Mouse (Mus musculus) heart, adult 11 months (tissue): ENCODE results near the gene E130308A19Rik.

Experiments used
- DNase-seq: peaks from one replicate; pipeline ENCODE4 v3.0.0; 2022

E130308A19Rik gene

DNA sequence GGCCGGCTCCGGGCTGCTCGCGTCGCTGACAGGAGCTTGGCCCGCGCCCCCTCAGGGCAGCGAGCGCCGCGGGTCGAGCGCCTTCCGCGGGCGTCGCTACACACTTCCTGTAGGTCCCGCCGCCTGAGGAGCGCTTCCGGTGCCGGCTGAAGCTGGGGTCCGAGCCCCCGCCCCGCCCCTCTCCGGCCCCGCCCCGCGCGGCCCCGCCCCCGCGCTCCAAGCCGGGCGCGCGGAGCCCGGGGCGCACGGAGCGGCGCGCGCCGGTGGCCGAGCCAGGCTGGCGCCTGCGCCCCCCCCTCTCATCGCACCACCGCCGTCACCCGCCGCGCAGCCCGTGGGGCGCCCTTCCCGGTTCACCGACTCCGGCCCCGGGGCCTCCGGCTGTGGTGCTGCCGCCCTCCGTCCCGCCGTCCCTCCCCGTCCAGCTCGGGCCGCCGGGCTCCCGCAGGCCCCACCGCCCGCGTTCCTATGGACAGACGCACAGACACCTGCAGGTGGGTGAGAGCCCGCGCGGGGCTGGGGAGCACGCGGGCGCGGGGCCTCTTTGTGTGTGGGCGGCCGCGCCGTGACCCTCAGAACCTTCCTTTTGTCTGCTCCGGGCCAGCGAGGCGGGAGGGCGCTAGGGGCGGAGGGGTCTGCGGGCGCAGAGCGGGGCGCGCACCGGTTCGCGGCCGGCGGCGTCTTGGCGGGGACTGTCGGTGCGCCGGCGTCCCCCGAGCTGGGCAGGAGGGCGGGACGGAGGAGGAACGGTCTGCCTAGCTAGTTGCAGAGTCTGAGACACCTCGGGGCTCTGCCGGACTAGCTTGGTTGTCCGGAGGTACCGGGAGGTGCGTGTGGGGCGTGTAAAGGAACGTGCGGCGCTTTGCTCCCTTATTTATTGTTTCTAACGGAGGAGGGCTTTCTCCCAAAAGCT, at the start of gene E130308A19Rik:
TSS of gene E130308A19Rik (plus strand) at position 214 of the 913 bp plus-strand sequence.
- DNase-seq = peak; percentile 99

DNA sequence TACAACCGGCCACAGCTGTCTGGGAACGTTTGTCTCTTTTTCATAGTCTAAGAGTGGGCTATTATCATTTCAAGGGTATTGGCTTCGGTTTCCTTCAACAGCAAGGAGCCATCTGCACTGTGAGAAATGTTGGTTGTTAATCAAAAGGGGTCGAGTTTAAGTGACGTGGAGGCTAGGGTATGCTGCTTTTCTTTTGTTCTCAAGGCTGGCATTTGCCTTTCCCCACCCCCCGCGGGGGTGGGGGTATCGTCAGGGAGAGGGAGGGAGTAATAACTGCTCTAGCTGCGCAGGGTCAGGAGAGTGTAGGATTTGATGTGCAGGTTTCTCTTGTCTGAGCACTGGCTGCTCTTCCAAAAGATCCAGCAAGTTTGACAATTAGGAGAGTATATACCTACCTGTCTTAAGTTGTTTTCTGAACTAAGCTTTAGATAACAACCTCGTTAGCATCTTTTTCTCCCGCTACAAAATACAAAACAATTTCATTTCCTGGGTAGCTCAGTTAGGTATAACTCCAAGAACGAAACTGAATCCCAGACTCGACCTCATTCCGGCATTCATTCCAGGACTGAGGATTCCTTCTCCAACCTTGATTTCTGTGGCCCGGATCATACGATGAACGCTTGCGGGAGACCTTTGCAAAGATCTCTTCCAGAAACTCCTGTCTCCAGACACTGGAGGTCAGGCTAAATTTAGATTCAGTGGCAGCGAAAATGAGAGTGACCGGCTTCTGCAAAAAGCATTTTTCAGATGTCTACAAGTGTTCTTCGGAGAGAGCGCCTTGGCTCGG, 45.3 kb upstream of the E130308A19Rik start:
- no peak for DNase-seq

DNA sequence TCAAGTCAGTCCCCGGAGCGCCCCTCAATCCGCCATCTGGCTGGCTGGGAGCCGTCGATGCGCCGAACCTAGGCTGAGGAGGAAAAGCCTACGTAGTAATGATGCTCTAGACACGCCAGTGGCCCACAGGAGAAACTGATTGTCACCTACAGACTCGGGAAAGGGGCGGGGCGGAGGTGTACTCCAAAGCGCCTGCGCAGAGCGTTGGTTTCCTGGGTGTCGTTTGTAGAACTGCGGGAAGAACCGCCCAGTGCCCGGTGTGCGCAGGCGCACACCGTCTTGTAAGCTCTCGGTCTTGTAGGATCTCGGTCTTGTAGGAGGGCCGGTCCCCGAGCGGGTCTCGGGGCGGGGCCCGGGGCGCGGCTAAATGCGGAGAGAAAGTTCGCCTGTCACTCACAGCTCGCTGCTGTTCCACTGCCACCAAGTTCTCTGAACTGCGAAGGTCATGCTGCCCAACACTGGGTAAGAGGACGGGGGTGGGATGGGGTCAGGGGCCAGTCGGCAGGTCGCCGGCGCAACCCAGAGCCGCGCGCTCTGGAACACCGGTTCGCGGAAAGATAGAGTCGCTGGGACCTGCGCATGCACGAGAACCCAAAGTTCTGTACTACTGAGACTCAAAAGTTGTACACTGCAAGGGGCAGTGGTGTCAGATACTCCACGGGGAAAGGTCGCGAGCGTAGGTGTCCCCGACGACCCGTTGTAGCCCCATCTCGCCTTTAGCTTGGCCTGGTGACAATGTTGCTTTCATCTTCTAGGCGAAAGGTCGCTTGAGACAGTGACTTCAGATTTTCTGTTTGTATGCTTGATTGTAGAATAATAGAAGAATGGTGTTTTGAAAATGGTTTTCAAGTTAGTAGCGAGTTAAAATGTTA, 44.5 kb upstream of the E130308A19Rik start, which contains the start of gene Hsdl2:
TSS of gene Hsdl2 (plus strand) at position 250 of the 872 bp plus-strand sequence.
- DNase-seq = peak; percentile 100

DNA sequence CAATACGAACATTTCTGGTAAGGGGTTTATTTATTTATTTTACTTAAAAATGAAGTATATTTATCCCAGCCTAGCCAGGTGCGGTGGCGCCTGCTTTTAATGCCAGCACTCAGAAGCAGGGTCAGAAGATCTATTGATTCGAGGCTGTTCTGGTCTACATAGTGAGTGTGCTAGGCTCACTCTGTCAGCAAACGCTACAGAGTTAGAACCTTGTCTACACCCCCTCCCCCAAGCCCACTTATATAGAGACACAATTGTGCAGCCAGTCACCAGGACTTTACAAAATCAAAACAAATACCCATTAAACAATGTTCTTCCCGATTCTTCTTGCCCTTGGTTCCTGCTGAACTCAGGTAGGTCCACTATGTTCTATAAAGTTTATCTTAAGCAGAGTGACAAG, 43.8 kb upstream of the E130308A19Rik start:
- no peak for DNase-seq

DNA sequence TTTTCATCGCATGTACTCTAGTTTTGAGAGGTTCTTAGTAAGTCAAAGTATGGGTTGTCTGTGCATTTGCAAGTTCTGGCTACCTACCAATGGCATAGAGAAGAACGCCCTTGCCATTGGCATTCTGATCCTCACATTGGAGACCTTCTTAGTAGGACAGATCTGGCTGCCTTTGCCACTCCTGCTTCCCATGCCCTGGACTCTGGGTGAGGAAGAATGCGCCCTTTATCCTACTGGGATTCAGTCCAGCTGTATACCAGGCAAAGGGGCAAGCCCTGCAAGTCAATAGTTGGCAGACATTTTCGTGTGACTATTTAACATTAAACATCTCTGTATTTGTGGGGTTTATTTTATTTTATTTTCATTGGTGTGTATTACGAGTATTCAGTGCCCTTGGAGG, 40.9 kb upstream of the E130308A19Rik start:
- peak; percentile 97 for DNase-seq

DNA sequence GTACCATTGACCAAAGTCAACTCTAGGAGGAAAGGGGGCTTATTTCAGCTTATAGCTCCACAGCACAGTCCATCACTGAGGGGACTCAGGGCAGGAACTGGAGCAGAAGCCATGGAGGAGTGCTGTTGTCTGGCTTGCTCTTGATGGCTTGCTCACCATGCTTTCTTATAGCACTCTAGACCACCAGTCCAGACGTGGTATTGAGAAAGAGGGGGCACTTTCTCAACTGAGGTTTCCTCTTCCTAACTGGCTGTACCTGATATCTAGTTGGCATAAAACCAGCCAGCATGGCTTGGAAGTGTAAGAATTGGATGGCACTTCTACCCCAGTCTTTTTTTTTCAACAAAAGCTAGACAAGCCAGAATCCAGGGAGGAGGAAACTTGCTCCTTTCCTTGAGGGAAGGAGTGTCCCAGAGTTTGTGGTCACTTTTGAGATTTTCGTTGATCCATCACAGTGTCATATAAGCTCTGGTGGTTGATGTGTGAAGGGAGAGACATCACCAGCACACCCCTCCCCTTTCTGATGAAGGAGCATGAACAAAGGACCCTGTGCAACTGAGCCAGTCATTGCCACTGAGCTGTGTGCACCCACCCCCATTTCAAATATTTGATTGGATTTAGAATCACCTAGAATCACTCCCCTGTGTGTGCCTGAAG, 38.7 kb upstream of the E130308A19Rik start:
- DNase-seq = peak; percentile 73

DNA sequence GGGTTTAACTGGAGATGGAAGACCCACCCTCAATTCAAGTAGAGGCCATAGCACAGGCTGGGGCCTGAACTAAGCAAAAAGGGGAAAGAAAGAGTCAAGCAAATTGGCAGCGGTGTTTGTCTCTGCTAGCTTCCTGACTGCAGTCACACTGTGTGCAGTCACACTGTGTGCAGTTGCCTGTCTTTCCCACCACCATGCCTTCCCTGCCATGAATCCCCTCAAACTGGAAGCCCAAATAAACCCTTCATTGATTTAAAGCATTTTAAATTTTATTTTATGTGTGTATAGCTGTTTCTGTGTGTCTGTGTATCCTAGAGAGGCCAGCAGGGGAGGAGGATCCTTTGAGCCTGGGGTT, 38.2 kb upstream of the E130308A19Rik start:
- DNase-seq = no peak

DNA sequence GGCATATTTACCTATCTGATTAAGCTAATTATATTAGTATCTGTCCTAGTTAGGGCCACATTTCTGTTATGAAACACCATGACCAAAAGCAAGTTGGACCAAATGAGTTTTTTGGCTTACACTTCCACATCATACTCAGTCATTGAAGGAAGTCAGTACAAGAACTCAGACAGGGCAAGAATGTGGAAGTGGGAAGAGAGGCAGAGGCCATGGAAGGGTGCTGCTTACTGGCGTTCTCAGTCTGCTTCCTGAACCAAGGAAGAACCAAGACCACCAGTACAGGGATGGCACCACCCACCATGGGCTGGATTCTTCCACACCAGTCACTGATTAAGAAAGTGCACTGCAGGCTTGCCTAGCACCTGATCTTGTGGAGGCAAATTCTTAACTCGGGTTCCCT, 31.4 kb upstream of the E130308A19Rik start:
- no peak for DNase-seq

DNA sequence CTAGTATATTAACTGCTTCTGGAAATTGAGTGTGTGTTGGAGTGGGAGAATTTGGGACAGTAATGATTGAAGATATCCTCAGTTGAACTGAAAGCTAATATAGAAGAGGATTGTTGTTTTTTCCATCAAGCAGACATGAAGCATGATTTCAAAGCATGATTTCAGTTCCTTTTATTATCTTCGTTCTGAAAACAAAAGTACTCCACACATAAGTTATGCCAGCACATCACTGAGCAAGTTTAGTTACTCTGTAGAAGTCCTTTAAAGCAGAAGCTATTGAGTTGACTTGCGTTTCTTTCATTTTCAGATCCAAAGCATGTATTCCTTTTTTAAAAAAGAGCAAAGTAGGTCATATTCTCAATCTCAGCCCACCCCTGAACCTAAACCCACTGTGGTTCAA, 29.5 kb upstream of the E130308A19Rik start:
- DNase-seq = no peak

DNA sequence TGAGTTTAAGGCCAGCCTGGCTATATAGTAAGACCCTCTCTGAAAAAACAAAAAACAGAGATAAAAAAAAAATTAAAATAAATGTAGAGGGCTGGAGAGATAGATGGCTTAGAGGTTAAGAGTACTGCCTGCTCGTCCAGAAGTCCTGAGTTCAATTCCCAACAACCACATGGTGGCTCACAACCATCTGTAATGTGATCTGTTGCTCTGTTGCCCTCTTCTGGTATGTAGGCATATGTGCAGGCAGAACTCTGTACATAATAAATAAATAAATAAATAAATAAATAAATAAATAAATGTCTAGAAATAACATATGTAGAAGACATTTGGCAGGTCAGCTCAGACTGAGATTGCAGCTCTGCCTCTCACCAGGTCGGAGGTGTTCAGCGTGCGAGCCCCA, 23.3 kb upstream of the E130308A19Rik start:
- peak; percentile 29 for DNase-seq

DNA sequence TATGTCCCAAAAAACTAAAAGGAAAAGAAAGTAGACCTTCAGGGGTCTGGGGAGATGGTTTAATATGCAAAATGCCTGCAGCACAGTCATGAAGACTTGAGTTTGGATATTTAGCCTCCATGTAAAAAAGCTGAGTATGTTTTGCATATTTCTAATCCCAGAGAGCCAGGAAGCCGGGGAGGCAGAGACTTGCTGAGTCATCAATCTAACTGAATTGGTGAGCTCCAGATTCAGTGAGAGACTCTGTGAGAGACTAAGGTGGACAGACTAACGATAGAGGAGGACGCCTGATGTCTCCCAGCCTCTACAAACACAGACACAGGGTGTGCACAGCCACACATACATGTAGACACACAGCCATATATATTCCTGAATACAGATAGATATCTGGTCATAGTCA, 21.1 kb upstream of the E130308A19Rik start:
- peak; percentile 16 for DNase-seq

DNA sequence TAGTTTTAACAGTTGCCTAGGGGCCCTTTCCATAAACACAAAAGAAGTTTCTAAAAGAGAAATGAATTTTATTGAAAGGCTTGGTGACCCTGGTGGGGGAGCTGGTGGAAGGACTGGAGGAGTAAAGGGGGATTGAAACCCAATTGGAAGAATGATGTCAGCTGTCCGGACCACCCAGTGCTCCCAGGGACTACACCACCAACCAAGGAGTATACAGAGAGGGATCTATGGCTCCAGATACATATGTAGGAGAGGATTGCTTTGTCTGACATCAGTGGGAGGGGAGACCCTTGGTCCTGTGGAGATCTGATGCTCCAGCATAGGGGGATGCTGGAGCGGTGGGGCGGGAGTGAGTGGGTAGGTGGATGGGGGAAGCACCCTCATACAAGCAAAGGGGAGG, 20.5 kb upstream of the E130308A19Rik start:
- DNase-seq = peak; percentile 62

DNA sequence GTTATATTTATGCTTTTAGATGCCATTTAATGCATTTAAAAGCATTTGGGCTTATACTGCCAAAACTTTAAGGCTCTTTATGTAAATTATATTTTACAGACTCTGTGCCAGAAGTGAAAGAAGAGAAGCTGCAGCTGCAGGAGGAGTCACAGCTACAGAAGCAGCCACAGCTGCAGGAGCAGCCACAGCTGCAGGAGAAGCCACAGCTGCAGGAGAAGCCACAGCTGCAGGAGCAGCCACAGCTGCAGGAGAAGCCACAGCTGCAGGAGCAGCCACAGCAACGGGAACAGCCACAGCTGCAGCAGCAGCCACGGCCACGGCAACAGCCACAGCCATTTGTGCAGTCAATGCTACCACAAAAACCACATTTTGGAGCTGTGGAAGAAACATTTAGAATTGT, 15.6 kb upstream of the E130308A19Rik start:
- DNase-seq = peak; percentile 49

DNA sequence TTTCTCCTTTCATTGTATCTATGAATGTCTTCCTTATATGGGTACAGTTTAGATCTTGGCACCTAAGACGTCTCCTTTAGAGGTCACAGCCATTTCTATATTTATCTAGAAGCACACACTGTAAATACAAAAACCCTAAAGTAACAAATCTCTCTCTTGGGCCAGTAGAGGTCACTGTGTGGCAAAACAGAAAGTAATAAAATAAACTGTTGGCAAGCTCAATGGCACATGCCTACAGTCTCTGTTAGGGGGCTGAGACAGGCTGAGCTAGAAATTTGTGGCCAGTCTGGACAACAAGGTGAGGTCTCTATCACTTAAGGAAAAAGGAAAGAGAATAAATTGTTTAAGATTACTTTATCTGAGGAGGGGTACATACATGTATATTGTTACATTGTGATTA, 11.0 kb upstream of the E130308A19Rik start:
- peak; percentile 35 for DNase-seq

DNA sequence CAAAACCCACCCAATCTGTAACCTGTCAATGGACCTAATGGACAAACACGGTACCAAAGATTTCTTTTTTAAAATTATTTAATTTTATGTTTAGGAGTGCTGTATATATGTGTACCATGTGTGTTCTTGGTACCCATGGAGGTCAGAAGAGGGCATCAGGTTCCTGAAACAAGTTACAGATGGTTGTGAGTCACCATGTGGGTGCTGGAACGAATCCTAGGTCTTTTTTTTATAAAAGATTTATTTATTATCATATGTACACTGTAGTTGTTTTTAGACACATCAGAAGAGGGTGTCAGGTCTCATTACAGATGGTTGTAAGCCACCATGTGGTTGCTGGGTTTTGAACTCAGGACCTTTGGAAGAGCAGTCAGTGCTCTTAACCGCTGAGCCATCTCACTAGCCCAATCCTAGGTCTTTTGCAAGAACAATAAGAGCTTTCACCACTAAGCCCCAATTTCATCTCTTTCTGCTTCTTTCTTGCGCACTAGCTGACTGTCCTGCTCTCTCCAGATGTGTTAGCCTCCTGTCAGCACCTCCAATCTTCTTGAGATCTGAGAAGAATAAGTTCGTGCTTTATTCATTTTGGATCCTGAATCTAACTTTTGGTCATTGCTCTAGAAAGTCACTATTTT, 6.3 kb upstream of the E130308A19Rik start:
- peak; percentile 61 for DNase-seq

DNA sequence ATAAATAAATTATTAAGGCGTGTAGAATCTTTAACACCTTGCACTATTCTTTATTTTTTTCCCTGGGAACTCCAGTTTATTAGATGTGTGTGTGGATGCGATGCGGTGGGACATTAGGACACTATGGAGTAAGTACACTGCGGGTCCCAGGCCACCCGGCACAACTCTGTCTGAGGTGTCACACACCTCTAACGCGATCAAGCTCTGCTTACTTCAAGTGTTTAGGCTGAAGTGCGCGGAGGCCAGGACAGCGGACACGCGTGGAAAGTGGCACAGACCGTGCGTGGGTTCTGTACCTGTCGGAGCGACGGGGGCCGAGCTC, 374 bp upstream of the E130308A19Rik start:
- DNase-seq = no peak

DNA sequence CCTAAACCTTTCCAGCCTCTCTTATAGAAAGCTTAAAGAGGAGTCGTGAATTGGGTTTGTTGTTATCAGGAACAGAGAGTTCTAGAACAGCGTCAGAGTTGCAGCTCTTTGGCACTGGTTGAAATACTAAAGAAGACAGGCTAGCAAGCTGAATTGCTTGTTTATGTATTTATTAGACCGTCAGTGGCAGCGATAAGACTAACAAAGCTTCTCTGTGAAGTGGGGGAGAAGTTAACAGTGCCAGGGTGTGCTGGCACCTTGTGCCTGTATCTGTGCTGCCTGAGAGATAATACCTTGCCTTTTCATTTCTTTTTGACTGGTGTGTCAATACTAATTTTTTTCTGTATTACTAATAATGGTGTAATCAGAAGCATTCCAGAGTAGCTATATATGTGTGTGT, 2.2 kb downstream of the E130308A19Rik start:
- DNase-seq = peak; percentile 50

DNA sequence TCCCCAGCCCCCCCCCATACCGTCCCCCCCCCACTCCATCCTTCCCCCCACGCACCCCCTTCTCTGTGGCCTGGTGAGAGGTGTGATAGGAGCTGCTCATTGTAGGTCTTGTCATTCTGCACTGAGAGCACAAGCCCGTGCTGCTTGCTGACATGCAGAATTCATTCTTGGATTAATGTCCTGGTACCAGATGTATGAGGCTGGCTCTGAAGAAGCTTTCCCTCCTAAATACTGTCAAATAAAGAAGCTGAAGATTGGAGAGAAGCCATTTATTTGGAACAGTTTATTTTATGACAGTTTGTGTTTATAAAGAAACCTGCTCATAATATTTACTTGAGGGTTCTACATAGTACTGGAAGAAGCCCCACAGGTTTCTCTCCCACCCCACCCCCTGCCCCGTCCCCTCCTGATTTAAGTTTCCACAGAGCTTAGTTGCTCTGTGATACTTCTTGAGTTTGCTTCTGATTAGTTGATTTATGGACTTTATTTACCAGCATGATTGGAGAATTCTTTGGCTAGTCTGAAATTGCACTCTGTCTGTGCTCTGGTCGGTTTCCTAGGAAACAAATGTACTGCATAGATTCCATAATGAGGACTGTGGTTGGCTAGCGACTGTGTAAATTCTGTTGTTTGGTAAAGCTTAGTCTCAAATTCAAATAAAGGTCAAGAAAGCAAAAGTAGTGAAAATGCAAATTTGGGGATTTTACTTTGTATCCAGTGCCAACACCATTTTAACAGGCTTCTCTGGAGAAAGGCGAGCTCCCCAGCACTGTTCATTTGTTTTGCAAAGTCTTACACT, 3.3 kb downstream of the E130308A19Rik start:
- DNase-seq = peak; percentile 34

DNA sequence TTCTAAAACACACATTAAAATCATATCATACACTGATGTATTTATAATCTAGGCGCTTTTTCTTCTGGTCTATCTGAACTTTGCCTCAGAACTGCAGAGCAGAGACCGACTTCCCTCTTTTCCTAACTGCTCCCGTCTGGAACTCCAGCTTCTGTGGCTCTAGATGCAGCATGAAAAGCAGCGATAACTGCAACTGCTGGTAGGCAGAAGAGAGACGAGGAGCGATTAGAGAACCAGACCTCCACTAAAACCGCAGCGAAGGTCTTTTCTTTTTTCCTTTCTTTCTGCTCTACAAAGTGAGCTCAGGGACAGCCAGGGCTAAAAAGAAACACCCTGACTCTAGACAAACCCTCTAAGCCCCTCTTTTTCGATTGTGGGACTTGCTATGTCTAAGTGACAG, 4.1 kb downstream of the E130308A19Rik start:
- peak; percentile 9 for DNase-seq

DNA sequence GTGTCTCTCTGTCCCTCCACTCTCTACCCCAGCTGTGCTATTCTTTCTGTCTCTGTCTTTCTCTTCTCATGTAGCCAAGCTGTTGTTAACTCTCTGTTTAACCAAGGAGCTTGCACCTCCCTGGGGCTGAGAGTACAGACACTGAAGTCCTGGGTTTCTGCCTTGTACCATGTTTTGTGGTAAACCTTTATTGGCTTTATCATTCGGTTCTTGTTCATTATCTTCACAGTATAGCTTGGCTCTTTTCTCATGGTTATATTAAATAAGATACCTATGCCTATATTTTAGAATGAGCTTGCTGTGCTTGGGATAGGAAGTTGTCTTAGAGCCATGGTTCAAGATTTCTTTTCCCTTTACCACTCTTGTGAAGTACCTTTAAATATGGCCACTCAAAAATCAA, 8.5 kb downstream of the E130308A19Rik start:
- DNase-seq = peak; percentile 37

DNA sequence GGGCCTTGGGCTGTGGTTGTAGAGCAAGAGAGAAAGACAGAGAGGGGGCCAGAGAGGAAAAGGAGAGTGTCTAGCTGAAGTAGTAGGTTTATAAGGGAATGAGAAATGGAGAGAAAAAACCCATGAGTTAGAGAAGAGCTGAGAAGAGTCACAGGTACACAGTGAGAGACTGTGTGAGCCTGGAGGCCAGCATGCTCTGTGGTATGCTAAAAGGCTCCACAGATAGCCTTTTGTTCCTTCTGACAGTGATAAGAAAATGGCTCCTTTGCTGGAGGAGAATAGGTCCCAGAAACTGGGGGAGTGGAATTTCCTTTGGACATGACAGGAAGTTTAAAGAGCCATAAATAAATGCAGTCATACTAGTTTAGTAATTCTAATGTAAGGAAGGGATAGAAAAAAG, 13.2 kb downstream of the E130308A19Rik start:
- peak; percentile 66 for DNase-seq
